Mouse (Mus musculus) fibroblast of lung, adult 2 months (primary cell): ENCODE results near the gene Map3k10.
A peak's percentile ranks its signal among the peaks of the same experiment; 100 is the strongest.
"Not testable (repeated sequence)": the region's sequence is repeated elsewhere in the genome, so short reads cannot be mapped to it uniquely, and the experiment has no call there.

Source experiments
- DNase-seq: peaks from one replicate; pipeline ENCODE4 v3.0.0-alpha.2; 2011; ENCODE audit warnings: low read depth

Gene Map3k10

GRCm38 (mm10) chr7:27654607-27655276 lies 19.7 kb downstream of the Map3k10 start:
- DNase-seq = no peak

- DNase-seq = no peak
Observed at GRCm38 (mm10) chr7:27653681-27654437, 20.5 kb downstream of the Map3k10 start, which contains the start of gene Ttc9b. Gene Ttc9b, plus strand, starts transcription at chr7:27653915.

- DNase-seq = peak; percentile 65
Observed at GRCm38 (mm10) chr7:27650949-27651348, 23.4 kb downstream of the Map3k10 start.

- DNase-seq = no peak
Observed at GRCm38 (mm10) chr7:27649723-27650122, 24.7 kb downstream of the Map3k10 start.

GRCm38 (mm10) chr7:27647281-27648002 lies 27.0 kb downstream of the Map3k10 start:
- DNase-seq = no peak

GRCm38 (mm10) chr7:27646516-27646915 lies 27.9 kb downstream of the Map3k10 start:
- no peak for DNase-seq

- no peak for DNase-seq
Observed at GRCm38 (mm10) chr7:27644471-27644870, 29.9 kb downstream of the Map3k10 start.

- DNase-seq = not testable (repeated sequence)
Observed at GRCm38 (mm10) chr7:27635094-27635493, 39.3 kb downstream of the Map3k10 start.

- DNase-seq = no peak
Observed at GRCm38 (mm10) chr7:27634691-27635090, 39.7 kb downstream of the Map3k10 start.

- DNase-seq = no peak
Observed at GRCm38 (mm10) chr7:27633166-27633565, 41.2 kb downstream of the Map3k10 start.

- no peak for DNase-seq
Observed at GRCm38 (mm10) chr7:27631439-27631838, 43.0 kb downstream of the Map3k10 start.

GRCm38 (mm10) chr7:27628816-27629215 lies 45.6 kb downstream of the Map3k10 start:
- not testable (repeated sequence) for DNase-seq

GRCm38 (mm10) chr7:27628190-27628589 lies 46.2 kb downstream of the Map3k10 start:
- no peak for DNase-seq

GRCm38 (mm10) chr7:27627707-27628106 lies 46.7 kb downstream of the Map3k10 start:
- DNase-seq = no peak

GRCm38 (mm10) chr7:27624967-27625366 lies 49.4 kb downstream of the Map3k10 start:
- DNase-seq = no peak

GRCm38 (mm10) chr7:27622234-27622633 lies 52.2 kb downstream of the Map3k10 start:
- no peak for DNase-seq

- no peak for DNase-seq
Observed at GRCm38 (mm10) chr7:27621028-27621427, 53.4 kb downstream of the Map3k10 start.

- no peak for DNase-seq
Observed at GRCm38 (mm10) chr7:27613751-27614499, 60.5 kb downstream of the Map3k10 start.

GRCm38 (mm10) chr7:27612940-27613339 lies 61.5 kb downstream of the Map3k10 start:
- DNase-seq = no peak

- DNase-seq = no peak
Observed at GRCm38 (mm10) chr7:27610871-27611270, 63.5 kb downstream of the Map3k10 start.

GRCm38 (mm10) chr7:27610370-27610769 lies 64.0 kb downstream of the Map3k10 start:
- no peak for DNase-seq

- no peak for DNase-seq
Observed at GRCm38 (mm10) chr7:27609688-27610087, 64.7 kb downstream of the Map3k10 start.
